Mouse (Mus musculus) liver, embryonic 16.5 days (tissue): ENCODE results near the gene Ints11. TPM values are rescaled to one million over a fixed set of nuclear protein-coding genes. Genes with fewer than 3 reads are reported as not detected.
A peak's percentile ranks its signal among the peaks of the same experiment; 100 is the strongest.

Experiments
- ATAC-seq: fragments of 200-750 bp; cut with Nextera tagmentation; 2 replicates; pipeline ENCODE4 v1.8.0; 2017; ENCODE audit warnings: low read depth, mild to moderate bottlenecking, moderate number of reproducible peaks, moderate library complexity
- H3K27ac ChIP-seq: fragments of 300-500 bp; sonication (generic); 2 replicates; pipeline ENCODE4 v1.5.1; 2014; ENCODE audit warnings: mild to moderate bottlenecking, low read length
- H3K27me3 ChIP-seq: fragments of 300-500 bp; sonication (generic); 2 replicates; pipeline ENCODE4 v1.6.1; 2014; ENCODE audit warnings: low read depth, low read length, mixed read lengths; ENCODE audit not compliant: control insufficient read depth, insufficient read depth
- H3K36me3 ChIP-seq: fragments of 300-500 bp; sonication (generic); 2 replicates; pipeline ENCODE4 v1.6.1; 2014; ENCODE audit warnings: mild to moderate bottlenecking; ENCODE audit not compliant: control insufficient read depth, insufficient read depth
- H3K4me1 ChIP-seq: fragments of 300-500 bp; sonication (generic); 2 replicates; pipeline ENCODE4 v1.6.1; 2014; ENCODE audit warnings: low read depth, low read length, mixed read lengths; ENCODE audit not compliant: control insufficient read depth
- H3K4me2 ChIP-seq: fragments of 300-500 bp; sonication (generic); 2 replicates; pipeline ENCODE4 v1.6.1; 2014; ENCODE audit warnings: low read depth, low read length, mixed read lengths
- H3K4me3 ChIP-seq: fragments of 300-500 bp; sonication (generic); 2 replicates; pipeline ENCODE4 v1.5.1; 2014; ENCODE audit warnings: low read depth, mild to moderate bottlenecking, low read length
- H3K9ac ChIP-seq: fragments of 300-500 bp; sonication (generic); 2 replicates; pipeline ENCODE4 v1.6.1; 2014; ENCODE audit warnings: low read depth, low read length
- H3K9me3 ChIP-seq: fragments of 300-500 bp; sonication (generic); replicated peaks from 2 replicates; pipeline ENCODE4 v1.6.1; 2016; ENCODE audit warnings: low read length; ENCODE audit not compliant: control insufficient read depth
- WGBS: fragments of 180-500 bp; shearing (Covaris S2); extraction: QIAGEN DNeasy Blood & Tissue Kit; methylation state at CpG from one replicate; pipeline ENCODE4 v1.1.7; 2014; ENCODE audit not compliant: insufficient replicate concordance; 5-methylcytosine and 5-hydroxymethylcytosine counted together
- polyA plus RNA-seq: library from polyadenylated mRNA; unstranded; fragments of >200 nt; fragmentation: Nextera tagmentation; extraction: Ambion mirVana; gene quantifications from 2 replicates; pipeline ENCODE4 v1.2.1, GENCODE M21; 2015

Ints11 gene
- polyA plus RNA-seq, 1 experiment from 2014 or later: 33.1 TPM

- H3K4me3 ChIP-seq: no peak overlapping the region
- ATAC-seq: no peak
- 73% methylated on average over 5 of the region's 5 CpGs for WGBS
- no peak overlapping the region for H3K9ac ChIP-seq
- no peak overlapping the region for H3K27ac ChIP-seq
- H3K36me3 ChIP-seq: peaks cover 30% of the 10 kb centered on the region
- no peaks in the 10 kb centered on the region for H3K9me3 ChIP-seq
- peaks cover 9% of the 10 kb centered on the region for H3K4me1 ChIP-seq
- H3K4me2 ChIP-seq: no peak overlapping the region
- no peaks in the 10 kb centered on the region for H3K27me3 ChIP-seq
Measured at GRCm38 (mm10) chr4:155886330-155886729, 17.0 kb downstream of the Ints11 start.

DNA sequence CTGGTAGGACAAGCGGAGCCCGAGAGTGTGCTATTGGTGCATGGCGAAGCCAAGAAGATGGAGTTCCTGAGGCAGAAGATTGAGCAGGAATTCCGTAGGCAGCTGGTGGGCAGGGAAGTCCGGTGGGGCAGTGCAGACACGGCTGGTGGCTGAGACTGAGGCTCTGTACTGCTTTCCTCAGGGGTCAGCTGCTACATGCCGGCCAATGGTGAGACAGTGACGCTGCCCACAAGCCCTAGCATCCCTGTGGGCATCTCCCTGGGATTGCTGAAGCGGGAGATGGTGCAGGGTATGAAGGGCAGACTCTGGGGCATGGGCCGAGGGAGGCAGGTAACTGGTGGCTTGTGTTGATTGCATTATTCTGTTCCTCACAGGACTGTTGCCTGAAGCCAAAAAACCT is 18.3 kb downstream of the Ints11 start:
- ATAC-seq: no peak
- Histone ChIP-seq H3K4me3 (no peak overlapping the region), H3K27ac (no peak overlapping the region), H3K9me3 (no peaks in the 10 kb centered on the region), H3K9ac (no peak overlapping the region), H3K27me3 (no peaks in the 10 kb centered on the region), H3K4me1 (peaks cover 12% of the 10 kb centered on the region), H3K36me3 (peaks cover 30% of the 10 kb centered on the region), H3K4me2 (no peak overlapping the region)
- 86% methylated on average over 10 of the region's 10 CpGs for WGBS

DNA sequence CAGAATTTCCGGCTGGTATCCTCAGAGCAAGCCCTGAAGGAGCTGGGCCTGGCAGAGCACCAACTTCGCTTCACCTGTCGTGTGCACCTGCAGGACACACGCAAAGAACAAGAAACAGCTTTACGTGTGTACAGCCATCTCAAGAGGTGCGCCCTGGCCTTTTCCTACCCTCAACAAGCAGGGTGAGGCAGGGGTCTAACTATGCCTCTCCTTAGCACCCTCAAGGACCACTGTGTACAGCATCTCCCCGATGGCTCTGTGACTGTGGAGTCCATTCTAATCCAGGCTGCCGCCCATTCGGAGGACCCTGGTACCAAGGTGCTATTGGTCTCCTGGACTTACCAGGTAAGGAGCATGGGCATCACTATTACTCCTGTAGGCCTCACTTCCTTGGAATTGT is 18.8 kb downstream of the Ints11 start:
- Histone ChIP-seq H3K27ac (no peak overlapping the region), H3K36me3 (peaks cover 30% of the 10 kb centered on the region), H3K27me3 (no peaks in the 10 kb centered on the region), H3K4me2 (no peak overlapping the region), H3K9me3 (no peaks in the 10 kb centered on the region), H3K4me1 (peaks cover 18% of the 10 kb centered on the region), H3K9ac (no peak overlapping the region), H3K4me3 (no peak overlapping the region)
- no peak for ATAC-seq
- WGBS: 80% methylated on average over 9 of the region's 9 CpGs

GRCm38 (mm10) chr4:155889316-155889715 is 20.0 kb downstream of the Ints11 start:
- Histone ChIP-seq H3K27me3 (no peaks in the 10 kb centered on the region), H3K4me2 (no peak overlapping the region), H3K9ac (no peak overlapping the region), H3K9me3 (no peaks in the 10 kb centered on the region), H3K36me3 (peaks cover 30% of the 10 kb centered on the region), H3K27ac (no peak overlapping the region), H3K4me1 (peaks cover 29% of the 10 kb centered on the region), H3K4me3 (no peak overlapping the region)
- 71% methylated on average over 5 of the region's 5 CpGs for WGBS
- no peak for ATAC-seq

GRCm38 (mm10) chr4:155891011-155891471 is 21.7 kb downstream of the Ints11 start:
- Histone ChIP-seq H3K27me3 (no peaks in the 10 kb centered on the region), H3K9me3 (no peaks in the 10 kb centered on the region), H3K4me3 (peak overlapping the region; percentile 81), H3K27ac (no peak overlapping the region), H3K36me3 (peaks cover 19% of the 10 kb centered on the region), H3K4me2 (peak overlapping the region; percentile 100), H3K4me1 (peaks cover 41% of the 10 kb centered on the region), H3K9ac (peak overlapping the region; percentile 62)
- WGBS: under 1% methylated on average over 34 of the region's 34 CpGs
- no peak for ATAC-seq

GRCm38 (mm10) chr4:155891551-155892001 is 22.2 kb downstream of the Ints11 start, which contains the start of the genes Pusl1 and Acap3:
Gene Pusl1, minus strand, starts transcription at chr4:155891781.
Gene Acap3, plus strand, starts transcription at chr4:155891822.
- Histone ChIP-seq H3K9ac (peak within 1 kb of the TSS; percentile 89), H3K4me1 (peaks cover 41% of the 10 kb centered on the region), H3K27me3 (no peaks in the 10 kb centered on the region), H3K27ac (peak within 1 kb of the TSS; percentile 95), H3K4me2 (peak within 1 kb of the TSS; percentile 100), H3K9me3 (no peaks in the 10 kb centered on the region), H3K36me3 (peaks cover 18% of the 10 kb centered on the region), H3K4me3 (peak within 1 kb of the TSS; percentile 81)
- under 1% methylated on average over 52 of the region's 52 CpGs for WGBS
- peak; percentile 85 for ATAC-seq

DNA sequence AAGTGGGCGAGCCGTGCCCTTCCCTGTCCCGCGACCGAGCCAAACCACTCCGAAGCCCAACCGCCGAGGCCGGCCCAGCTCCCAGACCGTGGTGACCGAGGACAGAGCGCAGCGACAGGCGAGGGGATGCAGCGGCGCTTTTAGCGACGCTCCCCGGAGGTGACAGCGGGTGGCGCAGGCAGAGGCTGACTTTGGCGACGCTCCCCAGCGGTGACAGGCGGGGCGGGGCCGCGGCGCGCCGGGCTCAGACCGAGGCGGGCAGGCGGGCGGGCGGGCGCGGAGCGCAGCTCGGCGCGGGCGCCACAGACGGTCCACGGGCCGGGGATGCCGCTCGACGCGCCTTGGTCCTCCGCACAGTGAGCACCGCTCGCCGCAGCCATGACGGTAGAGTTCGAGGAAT is 22.7 kb downstream of the Ints11 start:
- Histone ChIP-seq H3K4me1 (peaks cover 41% of the 10 kb centered on the region), H3K9me3 (no peaks in the 10 kb centered on the region), H3K4me2 (peak overlapping the region; percentile 100), H3K27ac (peak overlapping the region; percentile 95), H3K36me3 (peaks cover 19% of the 10 kb centered on the region), H3K27me3 (no peaks in the 10 kb centered on the region), H3K4me3 (peak overlapping the region; percentile 81), H3K9ac (peak overlapping the region; percentile 89)
- ATAC-seq: peak; percentile 91
- under 1% methylated on average over 52 of the region's 56 CpGs for WGBS

DNA sequence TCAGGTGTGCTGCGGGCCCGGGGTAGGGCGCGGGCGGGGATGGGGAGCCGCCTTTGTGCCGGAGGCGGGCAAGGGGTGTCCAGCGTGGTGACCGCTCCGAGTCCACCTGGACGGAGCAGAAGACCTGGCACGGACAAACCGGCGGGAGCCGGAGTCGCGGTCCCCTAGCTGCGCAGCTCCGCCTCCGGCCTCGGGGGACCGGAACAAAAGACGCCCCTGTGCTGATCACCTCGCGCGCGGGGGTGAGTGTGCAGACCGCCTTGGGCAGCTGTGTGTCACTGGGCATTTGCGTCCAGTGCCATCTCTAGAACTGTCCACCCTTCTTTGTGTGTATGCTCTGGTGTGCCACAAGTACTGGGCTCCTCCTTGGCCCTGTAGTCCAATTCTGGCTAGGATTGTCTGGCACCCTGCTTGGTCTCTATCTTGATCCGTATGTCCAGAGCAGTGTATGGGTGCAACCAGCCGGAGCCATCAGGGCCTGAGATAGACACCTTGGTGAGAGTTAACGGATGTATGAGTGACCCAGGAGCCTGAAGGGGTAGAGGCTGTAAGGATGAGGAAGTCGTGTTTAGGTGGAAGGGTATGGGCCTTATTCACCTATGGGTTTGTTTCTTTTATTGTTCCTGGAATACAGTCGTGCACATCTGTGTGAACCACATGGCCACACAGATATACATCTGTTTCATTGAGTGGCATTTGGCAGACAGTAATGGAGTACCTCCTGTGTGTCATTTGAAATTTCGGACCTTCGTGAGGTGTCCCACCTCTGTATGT is 23.3 kb downstream of the Ints11 start:
- 4% methylated on average over 37 of the region's 37 CpGs for WGBS
- Histone ChIP-seq H3K9ac (peak overlapping the region; percentile 89), H3K4me1 (peaks cover 41% of the 10 kb centered on the region), H3K36me3 (peaks cover 17% of the 10 kb centered on the region), H3K4me3 (peak overlapping the region; percentile 81), H3K4me2 (peak overlapping the region; percentile 100), H3K27me3 (no peaks in the 10 kb centered on the region), H3K27ac (peak overlapping the region; percentile 95), H3K9me3 (no peaks in the 10 kb centered on the region)
- peak; percentile 8 for ATAC-seq

GRCm38 (mm10) chr4:155893212-155893690 is 23.9 kb downstream of the Ints11 start:
- peaks cover 41% of the 10 kb centered on the region for H3K4me1 ChIP-seq
- H3K9ac ChIP-seq: peak overlapping the region; percentile 56

More at GRCm38 (mm10) chr4:155893212-155893690, 23.9 kb downstream of the Ints11 start:
- Histone ChIP-seq H3K27me3 (no peaks in the 10 kb centered on the region), H3K27ac (peak overlapping the region; percentile 5; the same call in 1 of the 2 replicates), H3K4me3 (peak overlapping the region; percentile 81), H3K4me2 (peak overlapping the region; percentile 100), H3K36me3 (peaks cover 13% of the 10 kb centered on the region), H3K9me3 (no peaks in the 10 kb centered on the region)
- 69% methylated on average over 8 of the region's 8 CpGs for WGBS
- no peak for ATAC-seq
